In genomic region chr1:164456731-164457130, GRCm38 (mm10) we compare ENCODE assay signal across 8 mouse cellular contexts. TPM values are rescaled to one million over a fixed set of nuclear protein-coding genes. Genes with fewer than 3 reads are reported as not detected.
DNase-seq lines count a peak whose midpoint lies in the region; ATAC-seq lines count a peak whose summit lies in the region.

No protein-coding gene starts in this region.

- 4% methylated on average over 8 of the region's 8 CpGs for WGBS in forebrain, embryonic 10.5 days
- WGBS in limb, embryonic 15.5 days, result 10% methylated on average over 8 of the region's 8 CpGs

- peaks cover 15% of the 10 kb centered on the region for H3K36me3 ChIP-seq in forebrain, embryonic 10.5 days (replicated peaks)
- no peaks in the 10 kb centered on the region for H3K36me3 ChIP-seq in limb, embryonic 15.5 days

- ATAC-seq in limb, embryonic 15.5 days (ENCODE audit: insufficient number of reproducible peaks, low FRiP score, low TSS enrichment, low read depth), result no peak

- no peak overlapping the region for H3K9ac ChIP-seq in limb, embryonic 15.5 days

- no peak overlapping the region for H3K27ac ChIP-seq in forebrain, embryonic 10.5 days
- H3K27ac ChIP-seq in limb, embryonic 15.5 days, result no peak overlapping the region

- H3K4me1 ChIP-seq in forebrain, embryonic 10.5 days, result peaks cover 52% of the 10 kb centered on the region
- H3K4me1 ChIP-seq in limb, embryonic 15.5 days, result peaks cover 30% of the 10 kb centered on the region

- H3K4me3 ChIP-seq in forebrain, embryonic 10.5 days, result peak overlapping the region; percentile 71
- peak overlapping the region; percentile 67 for H3K4me3 ChIP-seq in limb, embryonic 15.5 days

- H3K27me3 ChIP-seq in forebrain, embryonic 10.5 days (ENCODE audit: poor library complexity, severe bottlenecking), result peaks cover 65% of the 10 kb centered on the region
- H3K27me3 ChIP-seq in limb, embryonic 15.5 days, result peaks cover 56% of the 10 kb centered on the region

- intact Hi-C loops in left cerebral cortex, postnatal 4 days (cut with DNase I), result loop anchor here (5.0 to 10.0 kb wide), 6 partner anchors 131 to 666 kb away; no protein-coding TSS in a partner anchor

- peak; percentile 55 to 60 for DNase-seq in left cerebral cortex, adult 18-20 months (ENCODE audit: low spot score in 2 of 2)
- no peak for DNase-seq in left cerebral cortex, postnatal 4 days
- peak; percentile 93 for DNase-seq in brain, adult 2 months (ENCODE audit: low read depth, low spot score)
- DNase-seq in forebrain, embryonic 10.5 days (ENCODE audit: extremely low spot score, low spot score), result no peak
- DNase-seq in telencephalon, adult 2 months (ENCODE audit: low read depth, low spot score), result peak; percentile 64
- no peak for DNase-seq in spleen, postnatal 4 days (ENCODE audit: low spot score in 2 of 2)
- DNase-seq in urinary bladder, postnatal 4 days (ENCODE audit: low spot score in 2 of 2), result no peak

- peak overlapping the region; percentile 90 for H3K4me2 ChIP-seq in limb, embryonic 15.5 days

- H3K9me3 ChIP-seq in forebrain, embryonic 10.5 days, result no peaks in the 10 kb centered on the region
- H3K9me3 ChIP-seq in limb, embryonic 15.5 days, result no peaks in the 10 kb centered on the region

RNA-seq across cellular contexts. Expression of gene Atp1b1, which starts 1.4 kb away (rescaled TPM):
- 1,000 to 10,000 TPM; 1,579 to 1,741 TPM for total RNA-seq in left cerebral cortex, adult 18-20 months (2021)
- total RNA-seq in left cerebral cortex, postnatal 4 days (2021), result 100 to 1,000 TPM; 722 to 767 TPM
- 7.8 and 9.9 TPM in 2 replicates for polyA plus RNA-seq in forebrain, embryonic 10.5 days (2016; fragmentation: Nextera tagmentation; extraction: Ambion mirVana)
- 23.6 and 26.4 TPM in 2 replicates for polyA plus RNA-seq in limb, embryonic 15.5 days (2015; fragmentation: Nextera tagmentation; extraction: Ambion mirVana)

Comparison
In these comparisons a context has a peak if more than half of its experiments do, and no peak if none do; other contexts are left out.
1. DNase-seq: peak in left cerebral cortex, adult 18-20 months (2 of 2), brain, adult 2 months (single experiment) and telencephalon, adult 2 months (single experiment); none in left cerebral cortex, postnatal 4 days (single experiment), forebrain, embryonic 10.5 days (single experiment), spleen, postnatal 4 days (0 of 2) and urinary bladder, postnatal 4 days (0 of 2).